Mouse (Mus musculus) lung, embryonic 14.5 days (tissue): ENCODE data around the gene Zswim3. TPM values are rescaled to one million over a fixed set of nuclear protein-coding genes. Genes with fewer than 3 reads are reported as not detected.

ENCODE experiments used
- ATAC-seq: fragments of 200-750 bp; cut with Nextera tagmentation; 2 replicates; pipeline ENCODE4 v1.8.0; 2017; ENCODE audit warnings: mild to moderate bottlenecking, moderate TSS enrichment, moderate library complexity; ENCODE audit not compliant: insufficient read depth
- DNase-seq: peaks from one replicate; pipeline ENCODE4 v3.0.0-alpha.2; 2015
- H3K27ac ChIP-seq: fragments of 300-500 bp; sonication (generic); 2 replicates; pipeline ENCODE4 v1.5.1; 2014; ENCODE audit warnings: low read depth, mild to moderate bottlenecking, moderate library complexity
- H3K27me3 ChIP-seq: fragments of 300-500 bp; sonication (generic); 2 replicates; pipeline ENCODE4 v1.6.1; 2014; ENCODE audit warnings: low read length, control low read depth; ENCODE audit not compliant: insufficient read depth
- H3K36me3 ChIP-seq: fragments of 300-500 bp; sonication (generic); 2 replicates; pipeline ENCODE4 v1.6.1; 2014; ENCODE audit warnings: control low read depth; ENCODE audit not compliant: insufficient read depth
- H3K4me1 ChIP-seq: fragments of 300-500 bp; sonication (generic); 2 replicates; pipeline ENCODE4 v1.6.1; 2014; ENCODE audit warnings: antibody characterized with exemption, control low read depth; ENCODE audit not compliant: insufficient read depth
- H3K4me2 ChIP-seq: fragments of 300-500 bp; sonication (generic); 2 replicates; pipeline ENCODE4 v1.6.1; 2014; ENCODE audit warnings: mild to moderate bottlenecking
- H3K4me3 ChIP-seq: fragments of 300-500 bp; sonication (generic); 2 replicates; pipeline ENCODE4 v1.5.1; 2014; ENCODE audit warnings: low read depth, low read length
- H3K9ac ChIP-seq: fragments of 300-500 bp; sonication (generic); 2 replicates; pipeline ENCODE4 v1.6.1; 2014
- H3K9me3 ChIP-seq: fragments of 300-500 bp; sonication (generic); 2 replicates; pipeline ENCODE4 v1.6.1; 2016; ENCODE audit warnings: low read depth, low read length, control low read depth
- CTCF ChIP-seq: IDR thresholded peaks from 2 replicates; pipeline ENCODE4 v1.5.1; 2016; ENCODE audit warnings: antibody characterized with exemption, low read depth
- WGBS: fragments of 180-500 bp; shearing (Covaris S2); extraction: QIAGEN DNeasy Blood & Tissue Kit; methylation state at CpG from one replicate; pipeline ENCODE4 v1.1.7; 2014; 5-methylcytosine and 5-hydroxymethylcytosine counted together
- polyA plus RNA-seq: library from polyadenylated mRNA; unstranded; fragments of >200 nt; fragmentation: Nextera tagmentation; extraction: Ambion mirVana; gene quantifications from 2 replicates; pipeline ENCODE4 v1.2.1, GENCODE M21; 2014

Zswim3 gene
- polyA plus RNA-seq, 1 experiment from 2014 or later: 7.0 TPM

DNA sequence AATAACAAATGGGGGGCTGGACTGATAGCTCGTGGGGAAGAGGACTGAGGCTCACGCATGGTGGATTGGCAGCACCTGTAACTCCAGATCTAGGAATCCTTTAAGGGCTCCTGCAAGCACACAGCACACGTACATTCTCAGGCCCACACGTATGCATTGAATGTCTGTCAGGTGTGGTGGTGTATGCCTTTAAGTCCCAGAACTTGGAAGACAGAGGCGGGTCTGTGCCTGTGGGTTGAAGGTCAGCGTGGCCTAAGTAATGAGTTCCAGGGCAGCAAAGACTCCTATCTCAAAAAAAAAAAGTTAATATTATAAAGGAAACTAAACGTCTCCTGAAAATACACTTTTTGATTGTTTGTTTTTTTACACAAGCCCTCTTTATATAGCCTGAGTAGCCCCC is 1.7 kb downstream of the Zswim3 start:
- Histone ChIP-seq H3K27ac (no peak overlapping the region), H3K36me3 (peaks cover 9% of the 10 kb centered on the region; the same call in 1 of the 2 replicates), H3K27me3 (no peaks in the 10 kb centered on the region), H3K9ac (no peak overlapping the region), H3K4me2 (no peak overlapping the region; the same call in 1 of the 2 replicates), H3K4me1 (peaks cover 5% of the 10 kb centered on the region), H3K4me3 (no peak overlapping the region), H3K9me3 (no peaks in the 10 kb centered on the region)
- DNase-seq (no peak), ATAC-seq (no peak)
- WGBS: 72% methylated on average over 7 of the region's 7 CpGs
- TF ChIP-seq CTCF: no peak

DNA sequence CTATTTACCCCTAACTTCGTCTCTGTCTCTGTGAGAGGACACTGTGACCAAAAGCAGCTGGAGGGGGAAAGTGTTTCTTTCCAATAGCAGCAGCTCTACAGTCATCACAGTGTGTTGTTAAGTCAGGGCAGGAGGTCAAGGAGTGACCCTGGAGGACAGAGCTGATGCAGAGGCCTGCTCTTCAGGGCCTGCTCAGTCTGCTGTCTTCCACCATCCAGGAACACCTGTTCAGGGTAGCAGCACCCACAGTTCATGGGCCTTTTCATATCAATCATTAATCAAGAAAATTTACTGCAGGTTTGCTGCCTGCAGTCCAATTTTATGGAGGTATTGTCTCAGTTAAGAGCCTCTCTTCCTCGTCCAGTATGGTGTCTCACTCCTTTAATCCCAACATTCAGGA is 8.7 kb downstream of the Zswim3 start:
- H3K9me3 ChIP-seq: no peaks in the 10 kb centered on the region
- TF ChIP-seq CTCF: no peak
- peaks cover 6% of the 10 kb centered on the region; the same call in 1 of the 2 replicates for H3K4me1 ChIP-seq
- WGBS: 46% methylated on average over 2 of the region's 2 CpGs
- peaks cover 3% of the 10 kb centered on the region; the same call in 1 of the 2 replicates for H3K36me3 ChIP-seq
- no peak for ATAC-seq
- no peak overlapping the region for H3K27ac ChIP-seq
- DNase-seq: no peak
- H3K4me2 ChIP-seq: no peak overlapping the region
- H3K27me3 ChIP-seq: no peaks in the 10 kb centered on the region
- no peak overlapping the region for H3K4me3 ChIP-seq
- no peak overlapping the region for H3K9ac ChIP-seq

DNA sequence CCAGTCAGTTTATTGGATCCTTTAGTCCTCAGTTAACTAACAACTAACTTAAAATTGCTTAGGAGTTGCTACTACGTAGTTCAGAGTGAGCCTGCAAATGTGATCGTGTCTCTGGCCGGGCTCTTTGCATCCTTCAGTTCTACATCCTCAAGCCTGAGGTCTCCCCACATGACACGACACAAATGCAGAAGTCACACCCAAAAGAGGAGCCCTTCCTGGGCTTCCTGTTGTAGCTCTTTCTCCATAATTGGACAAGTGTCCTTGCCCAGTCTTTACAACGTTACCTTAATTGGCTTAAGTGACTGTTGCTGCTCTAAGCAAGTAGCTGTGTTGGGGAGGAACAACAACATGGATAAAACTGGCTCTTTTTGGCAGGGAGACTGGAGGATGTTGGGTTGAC is 10.4 kb downstream of the Zswim3 start:
- TF ChIP-seq CTCF: no peak
- no peak overlapping the region for H3K4me3 ChIP-seq
- H3K27ac ChIP-seq: no peak overlapping the region
- H3K36me3 ChIP-seq: no peaks in the 10 kb centered on the region
- DNase-seq: no peak
- no peaks in the 10 kb centered on the region for H3K9me3 ChIP-seq
- 87% methylated on average over 5 of the region's 5 CpGs for WGBS
- H3K27me3 ChIP-seq: no peaks in the 10 kb centered on the region
- ATAC-seq: no peak
- peaks cover 6% of the 10 kb centered on the region; the same call in 1 of the 2 replicates for H3K4me1 ChIP-seq
- H3K4me2 ChIP-seq: no peak overlapping the region
- H3K9ac ChIP-seq: no peak overlapping the region

DNA sequence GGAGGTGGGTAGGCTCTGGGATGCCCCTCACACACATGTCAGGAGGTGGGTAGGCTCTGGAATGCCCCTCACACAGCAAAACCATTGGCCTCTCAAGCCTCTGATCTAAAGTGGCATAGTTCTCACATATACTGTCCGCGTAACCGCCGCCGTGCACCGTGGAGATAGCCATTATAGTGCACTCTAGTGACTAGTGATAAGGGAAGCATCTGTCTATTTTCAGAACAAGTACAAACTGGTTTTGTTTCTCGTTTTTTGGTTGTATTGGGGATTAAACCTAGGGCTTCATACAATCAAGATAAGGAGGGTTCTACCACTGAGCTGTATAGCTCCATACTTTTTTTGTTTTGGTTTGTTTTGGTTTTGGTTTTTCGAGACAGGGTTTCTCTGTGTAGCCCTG is 10.9 kb downstream of the Zswim3 start:
- Histone ChIP-seq H3K27ac (no peak overlapping the region), H3K4me3 (no peak overlapping the region), H3K4me2 (no peak overlapping the region), H3K9me3 (no peaks in the 10 kb centered on the region), H3K36me3 (no peaks in the 10 kb centered on the region), H3K4me1 (peaks cover 6% of the 10 kb centered on the region; the same call in 1 of the 2 replicates), H3K9ac (no peak overlapping the region), H3K27me3 (no peaks in the 10 kb centered on the region)
- 87% methylated on average over 8 of the region's 8 CpGs for WGBS
- ATAC-seq (no peak), DNase-seq (no peak)
- TF ChIP-seq CTCF: no peak

DNA sequence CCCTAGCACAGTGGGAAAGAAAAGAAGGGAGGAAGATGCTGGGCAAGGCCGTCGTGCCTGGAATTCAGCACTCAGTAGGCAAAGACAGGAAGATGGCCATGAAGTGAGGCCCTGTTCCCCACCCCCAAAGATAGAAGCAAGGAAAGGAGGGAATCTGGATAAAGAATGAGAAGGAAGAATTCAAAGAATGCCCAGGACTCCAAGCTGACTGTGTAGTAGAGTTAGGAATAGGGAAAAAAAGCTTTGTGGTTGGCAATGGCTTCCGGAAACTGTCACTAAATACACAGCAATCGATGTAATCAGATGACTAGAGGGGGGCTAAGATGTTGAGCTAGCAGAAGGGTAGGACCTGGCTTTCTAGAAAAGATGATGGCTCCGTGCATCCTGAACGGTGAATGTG is 12.3 kb downstream of the Zswim3 start:
- Histone ChIP-seq H3K4me3 (no peak overlapping the region), H3K36me3 (no peaks in the 10 kb centered on the region), H3K4me2 (no peak overlapping the region), H3K27me3 (no peaks in the 10 kb centered on the region), H3K9ac (no peak overlapping the region), H3K4me1 (peaks cover 6% of the 10 kb centered on the region; the same call in 1 of the 2 replicates), H3K27ac (peak overlapping the region; percentile 21; the same call in 1 of the 2 replicates), H3K9me3 (no peaks in the 10 kb centered on the region)
- ATAC-seq: no peak
- 62% methylated on average over 6 of the region's 6 CpGs for WGBS
- no peak for TF ChIP-seq CTCF
- DNase-seq: no peak

DNA sequence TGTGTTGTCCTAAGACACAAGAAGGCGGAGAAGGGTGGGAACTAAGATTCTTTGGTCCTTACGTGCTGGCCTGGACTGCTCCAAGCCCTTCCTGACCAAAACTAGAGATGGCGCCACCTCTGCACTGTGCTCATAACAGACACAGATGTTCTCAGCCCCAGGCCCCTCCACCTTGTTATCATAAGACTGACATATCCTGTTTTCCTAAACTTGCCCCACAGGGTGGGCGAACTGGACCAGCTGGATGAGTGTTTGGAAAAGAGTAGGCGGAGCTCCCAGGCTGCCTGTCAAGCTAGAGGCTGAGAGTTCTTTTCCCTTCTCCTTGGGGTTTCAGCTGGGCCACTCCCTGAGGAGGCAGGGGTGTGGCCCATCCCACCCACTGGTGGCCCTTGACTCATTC is 12.8 kb downstream of the Zswim3 start:
- TF ChIP-seq CTCF: no peak
- peak overlapping the region; percentile 21; the same call in 1 of the 2 replicates for H3K27ac ChIP-seq
- no peaks in the 10 kb centered on the region for H3K36me3 ChIP-seq
- ATAC-seq (peak; percentile 42), DNase-seq (peak; percentile 52)
- H3K4me2 ChIP-seq: no peak overlapping the region
- no peak overlapping the region for H3K4me3 ChIP-seq
- H3K4me1 ChIP-seq: peaks cover 6% of the 10 kb centered on the region; the same call in 1 of the 2 replicates
- no peaks in the 10 kb centered on the region for H3K27me3 ChIP-seq
- WGBS: 38% methylated on average over 5 of the region's 5 CpGs
- no peaks in the 10 kb centered on the region for H3K9me3 ChIP-seq
- H3K9ac ChIP-seq: no peak overlapping the region

DNA sequence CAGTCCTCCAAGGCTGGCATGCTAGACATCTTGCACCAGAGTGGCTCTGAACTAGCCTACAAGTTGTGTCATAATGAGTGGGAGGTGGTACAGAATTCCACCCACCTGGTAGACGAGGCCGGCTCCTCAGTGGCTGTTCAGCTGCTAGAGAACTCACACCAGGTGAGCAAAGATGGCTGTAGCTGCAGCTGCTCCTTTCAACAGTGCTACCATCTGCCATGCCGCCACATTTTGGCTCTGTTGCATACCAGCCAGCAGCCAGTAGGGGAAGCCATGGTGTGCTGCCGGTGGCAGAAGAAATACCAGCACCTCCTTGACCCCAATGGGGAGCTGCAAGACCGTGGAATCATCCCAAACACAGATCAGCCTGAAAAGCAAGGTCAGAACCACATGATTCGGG is 16.2 kb downstream of the Zswim3 start:
- Histone ChIP-seq H3K4me2 (no peak overlapping the region), H3K27ac (no peak overlapping the region), H3K9ac (no peak overlapping the region), H3K4me1 (peaks cover 6% of the 10 kb centered on the region; the same call in 1 of the 2 replicates), H3K9me3 (no peaks in the 10 kb centered on the region), H3K27me3 (no peaks in the 10 kb centered on the region), H3K4me3 (no peak overlapping the region), H3K36me3 (peaks cover 16% of the 10 kb centered on the region)
- ATAC-seq (no peak), DNase-seq (no peak)
- TF ChIP-seq CTCF: no peak
- WGBS: 80% methylated on average over 6 of the region's 6 CpGs
